Mouse (Mus musculus): Measurements from ENCODE around the gene Bloc1s3. TPM values are rescaled to one million over a fixed set of nuclear protein-coding genes. Genes with fewer than 3 reads are reported as not detected.
A peak's percentile ranks its signal among the peaks of the same experiment; 100 is the strongest.

The Bloc1s3 gene
- polyA plus RNA-seq, 1 experiment from 2014 or later = 4.1 TPM

DNA sequence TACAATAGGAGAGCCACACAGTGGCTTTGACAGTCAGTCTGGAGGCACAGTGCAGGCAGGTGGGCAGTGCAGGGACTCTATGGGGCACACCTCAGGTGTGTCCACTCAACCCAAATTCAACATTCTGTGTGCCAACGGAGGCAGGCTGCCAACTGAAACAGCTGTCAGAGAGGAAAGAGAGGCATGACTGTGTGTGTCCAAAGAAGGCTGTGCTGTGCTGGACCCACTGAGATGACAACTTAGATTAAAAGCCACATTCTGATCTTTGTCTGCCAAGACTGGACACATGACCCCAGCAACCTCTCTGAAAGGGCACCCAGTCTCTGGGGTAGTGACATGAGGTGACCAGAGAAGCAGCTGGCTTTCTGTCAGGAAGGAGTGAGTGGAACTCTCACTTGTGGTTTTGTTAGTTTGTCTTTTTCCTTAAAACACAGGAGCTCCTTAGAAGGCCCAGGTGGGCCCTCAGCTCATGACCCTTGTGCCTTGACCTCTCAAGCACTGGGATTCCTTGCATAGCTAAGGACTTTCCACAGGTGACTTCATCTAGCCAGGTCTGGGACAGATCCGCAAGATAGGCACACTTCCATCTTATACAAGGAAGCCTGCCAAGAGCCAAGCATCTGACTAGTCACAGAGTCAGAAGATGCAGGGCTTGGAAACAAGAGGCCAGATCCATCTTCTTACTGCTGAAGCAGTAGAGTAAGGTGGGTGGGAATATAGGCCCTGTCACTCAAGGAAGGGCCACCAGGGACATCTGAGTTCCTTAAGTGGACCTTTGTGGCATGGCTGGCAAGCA is 32.8 kb upstream of the Bloc1s3 start:
- WGBS = 78% methylated on average over 2 of the region's 2 CpGs
- H3K9me3 ChIP-seq = no peaks in the 10 kb centered on the region

DNA sequence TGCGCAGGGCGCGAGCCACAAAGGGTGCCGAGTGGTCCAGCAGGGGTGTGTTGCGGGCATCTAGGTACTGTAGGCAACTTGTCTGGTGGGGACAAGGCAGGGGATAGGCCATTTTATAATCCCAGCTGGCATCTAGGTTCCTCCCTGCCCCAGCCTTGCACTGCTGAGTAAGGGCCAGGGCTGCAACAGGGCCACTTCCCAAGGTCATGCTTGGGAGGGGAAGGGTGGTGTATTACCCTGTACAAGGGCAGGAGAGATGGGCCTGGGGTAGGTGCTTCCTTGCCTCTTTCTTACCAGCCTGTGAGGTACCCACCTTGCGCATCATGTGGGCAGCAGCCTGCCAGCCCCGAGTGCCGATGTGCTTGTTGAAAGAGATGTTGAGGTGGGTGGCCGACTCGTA is 26.5 kb upstream of the Bloc1s3 start:
- Histone ChIP-seq H3K9me3 (no peaks in the 10 kb centered on the region), H3K4me3 (no peak overlapping the region), H3K4me1 (no peaks in the 10 kb centered on the region), H3K9ac (no peak overlapping the region), H3K27ac (no peak overlapping the region), H3K4me2 (replicated peaks) (no peak overlapping the region), H3K27me3 (no peaks in the 10 kb centered on the region), H3K36me3 (peaks cover 62% of the 10 kb centered on the region)
- 95% methylated on average over 10 of the region's 10 CpGs for WGBS
- ATAC-seq (ENCODE audit: insufficient number of reproducible peaks, insufficient read depth, low FRiP score, low TSS enrichment) = no peak

More for the DNA sequence above, 32.8 kb upstream of the Bloc1s3 start:
- Histone ChIP-seq H3K36me3 (no peaks in the 10 kb centered on the region), H3K9ac (no peak overlapping the region), H3K27ac (no peak overlapping the region), H3K4me1 (0 out of 2 replicates have a peak, but pooled peaks cover 5% of the 10 kb centered on the region), H3K4me2 (replicated peaks) (no peak overlapping the region), H3K27me3 (no peaks in the 10 kb centered on the region), H3K4me3 (no peak overlapping the region)
- ATAC-seq (ENCODE audit: insufficient number of reproducible peaks, insufficient read depth, low FRiP score, low TSS enrichment) = no peak

DNA sequence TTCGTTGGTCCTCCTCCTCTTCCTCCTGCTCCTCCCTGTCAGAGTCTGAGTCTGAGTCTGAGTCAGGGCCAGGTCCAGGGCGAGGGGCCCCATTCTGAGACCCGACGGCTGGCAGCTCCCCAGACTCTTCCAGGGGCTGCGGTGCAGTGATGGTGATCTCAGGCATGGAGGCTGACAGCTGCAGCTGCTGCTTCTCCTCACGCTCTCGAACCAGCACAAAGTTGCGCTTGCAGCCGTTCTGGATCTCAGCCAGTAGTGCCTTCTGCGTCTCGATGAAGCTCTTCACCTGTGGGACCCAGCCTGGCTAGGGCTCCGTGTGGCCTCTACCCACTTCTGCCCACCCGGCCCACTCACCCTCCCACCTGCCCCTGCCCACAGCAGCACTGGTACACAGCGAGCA is 24.1 kb upstream of the Bloc1s3 start:
- no peaks in the 10 kb centered on the region for H3K4me1 ChIP-seq
- no peak overlapping the region for H3K4me2 ChIP-seq (replicated peaks)
- H3K9me3 ChIP-seq = no peaks in the 10 kb centered on the region
- H3K9ac ChIP-seq = 0 out of 2 replicates have a peak overlapping the region, but pooled peaks have one; percentile 12
- H3K27ac ChIP-seq = no peak overlapping the region
- H3K36me3 ChIP-seq = peaks cover 71% of the 10 kb centered on the region
- H3K27me3 ChIP-seq = no peaks in the 10 kb centered on the region
- 91% methylated on average over 14 of the region's 14 CpGs for WGBS
- ATAC-seq (ENCODE audit: insufficient number of reproducible peaks, insufficient read depth, low FRiP score, low TSS enrichment) = no peak
- H3K4me3 ChIP-seq = no peak overlapping the region

DNA sequence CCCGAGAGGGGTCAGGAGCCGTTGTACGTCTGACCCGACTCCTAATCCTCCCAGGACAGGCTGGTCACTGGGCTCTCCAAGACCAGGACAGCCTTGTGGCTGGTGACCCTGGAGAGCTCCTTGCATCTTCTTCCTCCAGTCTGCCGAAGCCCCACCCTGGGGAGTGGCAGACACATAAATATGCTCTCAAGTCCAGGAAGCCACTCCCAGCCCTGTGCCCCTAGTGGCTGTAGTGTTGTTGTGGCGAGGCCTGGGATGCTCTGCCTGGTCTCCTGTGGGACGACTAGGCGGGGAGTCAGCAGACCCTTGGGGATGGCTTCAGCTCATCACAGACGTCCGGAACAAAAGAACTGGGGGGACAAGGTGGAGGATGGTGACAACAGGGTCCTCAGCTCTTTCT is 22.9 kb upstream of the Bloc1s3 start:
- no peaks in the 10 kb centered on the region for H3K4me1 ChIP-seq
- no peak overlapping the region for H3K9ac ChIP-seq
- peaks cover 3% of the 10 kb centered on the region; the same call in 1 of the 2 replicates for H3K27me3 ChIP-seq
- no peak overlapping the region for H3K27ac ChIP-seq
- H3K4me2 ChIP-seq (replicated peaks) = no peak overlapping the region
- peaks cover 71% of the 10 kb centered on the region for H3K36me3 ChIP-seq
- no peaks in the 10 kb centered on the region for H3K9me3 ChIP-seq
- no peak for ATAC-seq (ENCODE audit: insufficient number of reproducible peaks, insufficient read depth, low FRiP score, low TSS enrichment)
- H3K4me3 ChIP-seq = no peak overlapping the region
- 76% methylated on average over 10 of the region's 10 CpGs for WGBS

DNA sequence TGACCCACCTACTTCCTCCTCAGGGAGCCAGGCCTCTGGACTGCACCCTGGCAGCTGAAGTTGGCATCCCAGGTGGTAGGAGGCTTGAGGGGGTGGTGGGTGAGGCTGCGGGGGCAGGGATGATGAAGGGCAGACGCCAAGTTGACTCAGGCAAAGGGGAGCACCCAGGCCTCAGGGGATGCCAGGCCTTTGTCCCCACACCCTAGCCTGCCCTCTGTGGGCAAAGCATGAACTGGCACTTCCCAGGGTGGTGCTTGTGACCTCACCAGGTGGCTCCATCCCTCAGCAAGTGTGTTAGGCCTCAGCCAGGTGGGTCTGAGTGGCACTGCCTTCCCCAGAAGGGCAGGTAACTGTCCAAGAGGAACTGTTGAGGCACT is 16.9 kb upstream of the Bloc1s3 start:
- 0 out of 2 replicates have a peak, but pooled peaks cover 2% of the 10 kb centered on the region for H3K9me3 ChIP-seq
- no peak overlapping the region for H3K27ac ChIP-seq
- H3K4me1 ChIP-seq = peaks cover 20% of the 10 kb centered on the region
- H3K9ac ChIP-seq = no peak overlapping the region
- H3K4me3 ChIP-seq = no peak overlapping the region
- peaks cover 63% of the 10 kb centered on the region for H3K27me3 ChIP-seq
- no peak overlapping the region for H3K4me2 ChIP-seq (replicated peaks)
- H3K36me3 ChIP-seq = peaks cover 13% of the 10 kb centered on the region
- ATAC-seq (ENCODE audit: insufficient number of reproducible peaks, insufficient read depth, low FRiP score, low TSS enrichment) = no peak
- 60% methylated on average over 2 of the region's 2 CpGs for WGBS

DNA sequence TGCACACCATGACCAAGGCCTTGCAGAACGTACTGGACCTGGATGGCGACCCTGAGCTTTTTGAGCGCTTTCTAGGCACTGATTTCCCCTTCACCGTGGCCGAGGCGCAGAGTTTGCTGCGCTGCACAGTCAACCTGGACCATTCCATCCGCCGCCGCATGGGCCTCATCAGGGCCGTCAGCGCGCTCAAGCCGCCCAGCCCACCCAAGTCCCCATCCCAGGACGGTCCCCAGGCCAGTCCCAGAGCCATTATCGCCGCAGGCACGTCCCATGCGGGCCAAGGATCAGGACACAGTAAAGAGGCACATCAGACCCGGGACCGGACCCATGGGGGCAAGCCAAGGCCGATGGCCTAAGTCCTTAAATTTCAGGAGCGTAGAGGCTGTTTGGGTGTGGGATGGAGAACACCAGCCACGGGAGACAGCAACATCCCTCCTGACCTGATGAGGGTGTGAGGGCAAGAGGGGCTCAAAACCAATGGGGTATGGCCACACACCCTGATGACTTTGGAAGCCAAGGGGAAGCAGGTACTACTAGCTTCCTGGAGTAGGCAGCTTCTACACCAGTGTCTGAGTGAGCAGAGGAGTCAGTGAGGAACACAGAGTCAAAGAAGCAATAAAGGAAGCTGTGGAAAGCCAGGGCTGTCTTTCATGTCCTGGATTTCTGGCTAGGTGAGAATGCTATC is 16.4 kb upstream of the Bloc1s3 start:
- 11% methylated on average over 24 of the region's 24 CpGs for WGBS
- Histone ChIP-seq H3K9ac (peak overlapping the region; percentile 44), H3K4me1 (peaks cover 25% of the 10 kb centered on the region), H3K4me3 (peak overlapping the region; percentile 43), H3K36me3 (peaks cover 8% of the 10 kb centered on the region), H3K27ac (no peak overlapping the region), H3K9me3 (0 out of 2 replicates have a peak, but pooled peaks cover 2% of the 10 kb centered on the region), H3K4me2 (replicated peaks) (peak overlapping the region; percentile 82), H3K27me3 (peaks cover 68% of the 10 kb centered on the region)
- ATAC-seq (ENCODE audit: insufficient number of reproducible peaks, insufficient read depth, low FRiP score, low TSS enrichment) = no peak

DNA sequence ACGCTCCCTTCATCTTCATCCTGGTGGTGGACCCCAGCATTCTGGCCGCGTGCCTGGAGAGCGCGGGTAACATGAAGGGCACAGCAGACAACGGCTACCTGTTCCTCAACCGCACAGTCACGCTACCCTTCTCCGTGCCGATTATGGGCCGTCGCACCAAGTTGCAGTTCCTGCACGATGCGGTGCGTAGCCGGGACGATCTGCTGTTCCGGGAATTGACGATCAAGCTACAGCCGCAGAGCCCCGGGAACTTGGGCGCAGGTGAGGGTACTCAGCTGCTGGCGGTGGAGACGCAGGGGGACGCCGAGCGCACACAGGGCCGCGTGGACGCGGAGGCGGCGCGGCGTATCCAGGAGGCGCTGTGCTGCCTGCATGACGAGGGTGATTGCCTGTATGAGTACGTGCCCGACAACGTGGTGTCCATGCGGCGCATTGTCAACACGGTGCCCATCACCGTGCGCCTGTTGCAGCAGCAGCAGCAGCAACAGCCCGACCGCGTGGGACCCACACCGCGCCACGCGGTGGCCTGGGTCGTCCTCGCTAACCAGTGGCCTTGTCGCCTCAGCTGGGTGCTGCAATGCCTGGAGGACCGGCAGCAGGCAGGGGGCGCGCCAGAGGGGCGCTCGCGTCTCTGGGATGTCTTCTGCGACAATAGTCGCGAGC is 15.7 kb upstream of the Bloc1s3 start:
- peak overlapping the region; percentile 82 for H3K4me2 ChIP-seq (replicated peaks)
- peak overlapping the region; percentile 43 for H3K4me3 ChIP-seq
- H3K9me3 ChIP-seq = 0 out of 2 replicates have a peak, but pooled peaks cover 2% of the 10 kb centered on the region
- H3K27me3 ChIP-seq = peaks cover 75% of the 10 kb centered on the region
- no peak overlapping the region for H3K27ac ChIP-seq
- H3K36me3 ChIP-seq = peaks cover 1% of the 10 kb centered on the region; the same call in 1 of the 2 replicates
- ATAC-seq (ENCODE audit: insufficient number of reproducible peaks, insufficient read depth, low FRiP score, low TSS enrichment) = peak; percentile 23; the same call in 1 of the 2 replicates
- peaks cover 26% of the 10 kb centered on the region for H3K4me1 ChIP-seq
- H3K9ac ChIP-seq = peak overlapping the region; percentile 44; the same call in 1 of the 2 replicates
- 2% methylated on average over 64 of the region's 64 CpGs for WGBS

DNA sequence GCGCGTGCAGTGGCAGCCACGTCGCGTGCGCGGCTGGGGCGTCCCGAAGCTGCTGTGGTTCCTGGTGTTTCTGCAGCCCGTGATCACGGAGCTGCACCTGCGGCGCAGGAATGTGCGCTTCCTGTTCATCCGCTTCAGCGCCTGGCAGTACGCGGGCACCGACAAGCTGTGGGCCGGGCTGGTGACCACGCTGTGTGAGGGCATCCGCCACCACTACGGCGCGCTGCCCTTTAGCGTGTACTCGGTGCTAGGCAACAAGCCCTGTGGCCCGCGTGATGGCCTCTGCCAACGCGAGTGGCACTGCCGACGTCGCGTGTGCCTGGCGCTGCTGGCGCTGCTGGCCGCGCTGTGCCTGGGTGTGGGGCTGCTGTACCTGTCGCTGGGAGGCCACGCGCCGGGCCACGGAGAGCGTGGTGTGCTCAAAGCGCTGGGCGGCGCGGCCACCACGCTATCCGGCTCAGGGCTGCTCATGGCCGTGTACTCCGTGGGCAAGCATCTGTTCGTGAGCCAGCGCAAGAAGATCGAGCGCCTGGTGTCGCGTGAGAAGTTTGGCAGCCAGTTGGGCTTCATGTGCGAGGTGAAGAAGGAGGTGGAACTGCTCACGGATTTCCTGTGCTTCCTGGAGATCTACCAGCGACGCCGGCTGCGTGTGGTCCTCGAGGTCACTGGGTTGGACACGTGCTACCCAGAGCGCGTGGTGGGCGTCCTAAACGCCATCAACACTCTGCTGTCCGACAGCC is 15.0 kb upstream of the Bloc1s3 start:
- H3K9ac ChIP-seq = no peak overlapping the region; the same call in 1 of the 2 replicates
- peak overlapping the region; percentile 43 for H3K4me3 ChIP-seq
- peaks cover 26% of the 10 kb centered on the region for H3K4me1 ChIP-seq
- H3K9me3 ChIP-seq = 0 out of 2 replicates have a peak, but pooled peaks cover 2% of the 10 kb centered on the region
- 17% methylated on average over 72 of the region's 72 CpGs for WGBS
- ATAC-seq (ENCODE audit: insufficient number of reproducible peaks, insufficient read depth, low FRiP score, low TSS enrichment) = no peak
- H3K36me3 ChIP-seq = no peaks in the 10 kb centered on the region
- H3K27me3 ChIP-seq = peaks cover 82% of the 10 kb centered on the region
- no peak overlapping the region for H3K27ac ChIP-seq
- H3K4me2 ChIP-seq (replicated peaks) = peak overlapping the region; percentile 82

DNA sequence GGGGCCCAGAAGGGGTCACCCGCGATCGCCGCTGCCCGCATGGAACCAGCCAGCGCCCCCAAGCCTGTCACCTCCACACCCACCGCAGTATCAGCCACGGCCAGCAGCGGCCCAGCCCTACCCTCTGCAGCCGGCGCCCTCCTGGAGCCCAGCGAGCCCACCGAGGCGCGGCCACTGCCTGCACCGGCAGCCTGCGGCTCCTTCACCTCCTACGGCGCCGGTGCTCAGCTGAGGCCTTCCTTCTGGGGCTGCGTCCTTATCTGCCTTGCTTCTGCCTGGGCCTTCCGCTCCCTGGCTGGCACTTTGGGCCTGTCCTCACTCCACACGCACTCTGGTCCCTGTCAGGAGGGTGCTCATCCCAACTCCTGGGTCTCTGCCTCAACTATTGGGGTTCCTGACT is 11.9 kb upstream of the Bloc1s3 start:
- H3K4me3 ChIP-seq = peak overlapping the region; percentile 23
- H3K9ac ChIP-seq = peak overlapping the region; percentile 33; the same call in 1 of the 2 replicates
- no peak for ATAC-seq (ENCODE audit: insufficient number of reproducible peaks, insufficient read depth, low FRiP score, low TSS enrichment)
- no peak overlapping the region for H3K27ac ChIP-seq
- 0 out of 2 replicates have a peak, but pooled peaks cover 2% of the 10 kb centered on the region for H3K9me3 ChIP-seq
- peak overlapping the region; percentile 45 for H3K4me2 ChIP-seq (replicated peaks)
- H3K36me3 ChIP-seq = no peaks in the 10 kb centered on the region
- peaks cover 30% of the 10 kb centered on the region for H3K4me1 ChIP-seq
- peaks cover 87% of the 10 kb centered on the region for H3K27me3 ChIP-seq
- WGBS = 7% methylated on average over 23 of the region's 23 CpGs

DNA sequence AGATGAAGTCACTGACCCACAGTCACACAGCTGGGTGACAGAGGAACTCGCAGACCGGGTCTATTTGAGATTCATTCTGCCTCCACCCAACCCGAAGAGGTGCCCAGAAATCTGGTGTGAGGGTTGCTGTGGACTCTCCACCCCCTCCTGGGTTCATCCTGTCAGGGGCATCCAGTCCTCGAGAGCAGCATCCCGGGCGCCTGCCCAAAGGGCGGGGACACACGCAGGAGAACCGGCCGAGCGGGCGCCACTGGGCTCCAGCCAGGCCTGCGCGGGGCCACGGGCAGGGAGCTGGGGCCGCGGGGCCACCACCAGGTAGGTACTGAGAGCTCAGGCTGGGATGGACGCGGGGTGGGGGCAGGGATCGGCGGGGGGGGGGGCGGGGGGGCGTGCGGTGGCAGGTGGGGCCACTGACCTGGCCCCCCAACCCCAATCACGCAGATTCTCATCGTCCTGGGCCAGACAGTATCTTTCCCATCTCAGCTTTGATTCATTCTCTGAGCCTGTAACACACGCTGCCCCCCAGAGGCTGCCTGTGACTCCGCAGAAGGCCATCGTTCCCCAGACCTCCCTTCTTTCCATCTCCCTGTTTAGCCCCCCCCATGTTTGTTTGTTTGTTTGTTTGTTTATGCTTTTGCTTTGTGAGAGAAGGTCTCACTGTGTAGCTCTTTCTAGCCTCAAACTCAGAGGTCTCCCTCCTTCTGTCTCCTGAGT is 9.6 kb upstream of the Bloc1s3 start, which contains the start of gene Nkpd1:
Nkpd1 (plus strand) TSS at position 187 of the 714 bp plus-strand sequence.
- H3K4me3 ChIP-seq = 0 out of 2 replicates have a peak within 1 kb of the TSS, but pooled peaks have one; percentile 14
- peak within 1 kb of the TSS; percentile 45 for H3K4me2 ChIP-seq (replicated peaks)
- peak within 1 kb of the TSS; percentile 32; the same call in 1 of the 2 replicates for H3K9ac ChIP-seq
- H3K27ac ChIP-seq = no peak within 1 kb of the TSS
- H3K4me1 ChIP-seq = peaks cover 13% of the 10 kb centered on the region
- no peak for ATAC-seq (ENCODE audit: insufficient number of reproducible peaks, insufficient read depth, low FRiP score, low TSS enrichment)
- H3K36me3 ChIP-seq = no peaks in the 10 kb centered on the region
- WGBS = 7% methylated on average over 25 of the region's 29 CpGs
- H3K27me3 ChIP-seq = peaks cover 65% of the 10 kb centered on the region
- 0 out of 2 replicates have a peak, but pooled peaks cover 2% of the 10 kb centered on the region for H3K9me3 ChIP-seq

Measured in embryonic facial prominence, embryonic 12.5 days (tissue).